Mouse (Mus musculus) neural tube, embryonic 14.5 days (tissue): ENCODE results near the gene Cyp2d22. TPM values are rescaled to one million over a fixed set of nuclear protein-coding genes. Genes with fewer than 3 reads are reported as not detected.

Experiments used
- ATAC-seq: fragments of 200-750 bp; cut with Nextera tagmentation; 2 replicates; pipeline ENCODE4 v1.8.0; 2017; ENCODE audit warnings: low read depth, mild to moderate bottlenecking, moderate TSS enrichment, moderate library complexity
- H3K27ac ChIP-seq: fragments of 300-500 bp; sonication (generic); 2 replicates; pipeline ENCODE4 v1.5.1; 2014; ENCODE audit warnings: low read depth, mild to moderate bottlenecking, control low read depth, low read length, moderate library complexity, mixed read lengths
- H3K27me3 ChIP-seq: fragments of 300-500 bp; sonication (generic); 2 replicates; pipeline ENCODE4 v1.6.1; 2014; ENCODE audit warnings: low read length; ENCODE audit not compliant: control insufficient read depth, insufficient read depth
- H3K36me3 ChIP-seq: fragments of 300-500 bp; sonication (generic); 2 replicates; pipeline ENCODE4 v1.6.1; 2014; ENCODE audit warnings: low read length, mixed read lengths; ENCODE audit not compliant: control insufficient read depth, insufficient read depth
- H3K4me1 ChIP-seq: fragments of 300-500 bp; sonication (generic); 2 replicates; pipeline ENCODE4 v1.6.1; 2014; ENCODE audit warnings: low read length; ENCODE audit not compliant: control insufficient read depth, insufficient read depth
- H3K4me2 ChIP-seq: fragments of 300-500 bp; sonication (generic); 2 replicates; pipeline ENCODE4 v1.6.1; 2014; ENCODE audit warnings: mild to moderate bottlenecking, low read depth, low read length, control low read depth
- H3K4me3 ChIP-seq: fragments of 300-500 bp; sonication (generic); 2 replicates; pipeline ENCODE4 v1.5.1; 2014; ENCODE audit warnings: low read depth, low read length, control low read depth, mixed read lengths
- H3K9ac ChIP-seq: fragments of 300-500 bp; sonication (generic); replicated peaks from 2 replicates; pipeline ENCODE4 v1.6.1; 2014; ENCODE audit warnings: low read depth, mild to moderate bottlenecking, control low read depth, low read length, mixed read lengths
- H3K9me3 ChIP-seq: fragments of 300-500 bp; sonication (generic); 2 replicates; pipeline ENCODE4 v1.6.1; 2016; ENCODE audit warnings: low read length; ENCODE audit not compliant: control insufficient read depth
- WGBS: fragments of 180-500 bp; shearing (Covaris S2); extraction: QIAGEN DNeasy Blood & Tissue Kit; methylation state at CpG from one replicate; pipeline ENCODE4 v1.1.7; 2014; 5-methylcytosine and 5-hydroxymethylcytosine counted together
- polyA plus RNA-seq: library from polyadenylated mRNA; unstranded; fragments of >200 nt; fragmentation: Nextera tagmentation; extraction: Ambion mirVana; gene quantifications from 2 replicates; pipeline ENCODE4 v1.2.1, GENCODE M21; 2014

The Cyp2d22 gene
- polyA plus RNA-seq, 1 experiment from 2014 or later, result 0.99 TPM

GRCm38 (mm10) chr15:82339634-82340254, 40.3 kb downstream of the Cyp2d22 start:
- no peak for ATAC-seq
- H3K9ac ChIP-seq, result no peak overlapping the region
- no peak overlapping the region for H3K27ac ChIP-seq
- no peak overlapping the region for H3K4me3 ChIP-seq
- H3K4me2 ChIP-seq, result no peak overlapping the region
- 77% methylated on average over 8 of the region's 8 CpGs for WGBS
- H3K36me3 ChIP-seq, result 0 out of 2 replicates have a peak, but pooled peaks cover 8% of the 10 kb centered on the region
- H3K27me3 ChIP-seq, result peaks cover 8% of the 10 kb centered on the region
- no peaks in the 10 kb centered on the region for H3K9me3 ChIP-seq
- peaks cover 18% of the 10 kb centered on the region; the same call in 1 of the 2 replicates for H3K4me1 ChIP-seq

GRCm38 (mm10) chr15:82339150-82339549, 40.9 kb downstream of the Cyp2d22 start:
- H3K4me3 ChIP-seq, result peak overlapping the region; percentile 45
- H3K4me1 ChIP-seq, result peaks cover 18% of the 10 kb centered on the region; the same call in 1 of the 2 replicates
- peaks cover 8% of the 10 kb centered on the region for H3K27me3 ChIP-seq
- H3K27ac ChIP-seq, result no peak overlapping the region
- H3K4me2 ChIP-seq, result peak overlapping the region; percentile 57
- H3K9ac ChIP-seq, result peak overlapping the region; percentile 12; the same call in 1 of the 2 replicates
- H3K36me3 ChIP-seq, result 0 out of 2 replicates have a peak, but pooled peaks cover 14% of the 10 kb centered on the region
- 59% methylated on average over 10 of the region's 10 CpGs for WGBS
- no peaks in the 10 kb centered on the region for H3K9me3 ChIP-seq
- ATAC-seq, result no peak

- Histone ChIP-seq H3K4me1 (peaks cover 18% of the 10 kb centered on the region; the same call in 1 of the 2 replicates), H3K9me3 (no peaks in the 10 kb centered on the region), H3K27ac (no peak within 1 kb of the TSS), H3K9ac (peak within 1 kb of the TSS; percentile 51), H3K4me3 (peak within 1 kb of the TSS; percentile 45), H3K4me2 (peak within 1 kb of the TSS; percentile 57), H3K36me3 (0 out of 2 replicates have a peak, but pooled peaks cover 15% of the 10 kb centered on the region), H3K27me3 (peaks cover 8% of the 10 kb centered on the region)
- peak; percentile 91 for ATAC-seq
- WGBS, result 0% methylated on average over 39 of the region's 41 CpGs
These were observed 41.4 kb downstream of the Cyp2d22 start, which contains the start of the genes Naga, Pheta2 and Smdt1 for GRCm38 (mm10) chr15:82338593-82339112. Gene Naga, minus strand, starts transcription at chr15:82338925. Gene Pheta2, plus strand, starts transcription at chr15:82338942. Gene Smdt1, plus strand, starts transcription at chr15:82338959.

- 48% methylated on average over 4 of the region's 4 CpGs for WGBS
- peaks cover 18% of the 10 kb centered on the region; the same call in 1 of the 2 replicates for H3K4me1 ChIP-seq
- H3K9me3 ChIP-seq, result no peaks in the 10 kb centered on the region
- H3K4me3 ChIP-seq, result peak overlapping the region; percentile 45
- H3K9ac ChIP-seq, result peak overlapping the region; percentile 51; the same call in 1 of the 2 replicates
- no peak overlapping the region for H3K27ac ChIP-seq
- H3K4me2 ChIP-seq, result peak overlapping the region; percentile 57
- H3K36me3 ChIP-seq, result 0 out of 2 replicates have a peak, but pooled peaks cover 15% of the 10 kb centered on the region
- ATAC-seq, result no peak
- peaks cover 8% of the 10 kb centered on the region for H3K27me3 ChIP-seq
These were observed 42.2 kb downstream of the Cyp2d22 start for GRCm38 (mm10) chr15:82337875-82338274.

GRCm38 (mm10) chr15:82336629-82337028, 43.4 kb downstream of the Cyp2d22 start:
- ATAC-seq, result no peak
- Histone ChIP-seq H3K4me2 (no peak overlapping the region), H3K27ac (no peak overlapping the region), H3K27me3 (peaks cover 8% of the 10 kb centered on the region), H3K4me3 (no peak overlapping the region), H3K4me1 (peaks cover 18% of the 10 kb centered on the region; the same call in 1 of the 2 replicates), H3K36me3 (0 out of 2 replicates have a peak, but pooled peaks cover 15% of the 10 kb centered on the region), H3K9ac (no peak overlapping the region), H3K9me3 (no peaks in the 10 kb centered on the region)
- 63% methylated on average over 12 of the region's 12 CpGs for WGBS

GRCm38 (mm10) chr15:82335194-82335593, 44.9 kb downstream of the Cyp2d22 start:
- Histone ChIP-seq H3K27ac (no peak overlapping the region), H3K36me3 (0 out of 2 replicates have a peak, but pooled peaks cover 15% of the 10 kb centered on the region), H3K9me3 (no peaks in the 10 kb centered on the region), H3K27me3 (peaks cover 1% of the 10 kb centered on the region), H3K4me3 (no peak overlapping the region), H3K4me1 (peaks cover 11% of the 10 kb centered on the region; the same call in 1 of the 2 replicates), H3K4me2 (no peak overlapping the region), H3K9ac (no peak overlapping the region)
- ATAC-seq, result no peak
- WGBS, result 97% methylated on average over 4 of the region's 4 CpGs

- Histone ChIP-seq H3K27me3 (no peaks in the 10 kb centered on the region), H3K27ac (no peak overlapping the region), H3K4me1 (no peaks in the 10 kb centered on the region), H3K9ac (no peak overlapping the region), H3K9me3 (no peaks in the 10 kb centered on the region), H3K4me2 (no peak overlapping the region), H3K36me3 (no peaks in the 10 kb centered on the region), H3K4me3 (no peak overlapping the region)
- WGBS, result 72% methylated on average over 2 of the region's 2 CpGs
- ATAC-seq, result no peak
These were observed 54.7 kb downstream of the Cyp2d22 start for GRCm38 (mm10) chr15:82325382-82325781.

- no peaks in the 10 kb centered on the region for H3K4me1 ChIP-seq
- no peak overlapping the region for H3K9ac ChIP-seq
- no peaks in the 10 kb centered on the region for H3K9me3 ChIP-seq
- ATAC-seq, result no peak
- no peaks in the 10 kb centered on the region for H3K36me3 ChIP-seq
- H3K27me3 ChIP-seq, result no peaks in the 10 kb centered on the region
- no peak overlapping the region for H3K4me2 ChIP-seq
- H3K27ac ChIP-seq, result no peak overlapping the region
- no peak overlapping the region for H3K4me3 ChIP-seq
- 80% methylated on average over 8 of the region's 8 CpGs for WGBS
These were observed 57.9 kb downstream of the Cyp2d22 start for GRCm38 (mm10) chr15:82322195-82322594.
